Mouse (Mus musculus) heart, embryonic 13.5 days (tissue): Measurements from ENCODE around the gene Mtfp1. TPM values are rescaled to one million over a fixed set of nuclear protein-coding genes. Genes with fewer than 3 reads are reported as not detected.
"Not testable (repeated sequence)": the region's sequence is repeated elsewhere in the genome, so short reads cannot be mapped to it uniquely, and the experiment has no call there.

Experiments
- ATAC-seq: fragments of 200-750 bp; cut with Nextera tagmentation; 2 replicates; pipeline ENCODE4 v1.8.0; 2017; ENCODE audit warnings: moderate TSS enrichment; ENCODE audit not compliant: insufficient number of reproducible peaks, low FRiP score, low TSS enrichment; ENCODE audit errors: extremely low read depth
- H3K27ac ChIP-seq: fragments of 300-500 bp; sonication (generic); replicated peaks from 2 replicates; pipeline ENCODE4 v1.5.1; 2015; ENCODE audit warnings: moderate library complexity, mild to moderate bottlenecking, inconsistent platforms
- H3K27me3 ChIP-seq: fragments of 300-500 bp; sonication (generic); replicated peaks from 2 replicates; pipeline ENCODE4 v1.6.1; 2015; ENCODE audit warnings: mild to moderate bottlenecking, inconsistent platforms
- H3K36me3 ChIP-seq: fragments of 300-500 bp; sonication (generic); 2 replicates; pipeline ENCODE4 v1.6.1; 2015; ENCODE audit warnings: mild to moderate bottlenecking, inconsistent platforms
- H3K4me1 ChIP-seq: fragments of 300-500 bp; sonication (generic); 2 replicates; pipeline ENCODE4 v1.6.1; 2015; ENCODE audit warnings: inconsistent platforms
- H3K4me2 ChIP-seq: fragments of 300-500 bp; sonication (generic); 2 replicates; pipeline ENCODE4 v1.6.1; 2015; ENCODE audit warnings: inconsistent platforms, mild to moderate bottlenecking, moderate library complexity
- H3K4me3 ChIP-seq: fragments of 300-500 bp; sonication (generic); 2 replicates; pipeline ENCODE4 v1.5.1; 2015; ENCODE audit warnings: moderate library complexity, mild to moderate bottlenecking, inconsistent platforms
- H3K9ac ChIP-seq: fragments of 300-500 bp; sonication (generic); 2 replicates; pipeline ENCODE4 v1.6.1; 2015; ENCODE audit warnings: inconsistent platforms, mild to moderate bottlenecking, moderate library complexity
- H3K9me3 ChIP-seq: fragments of 300-500 bp; sonication (generic); 2 replicates; pipeline ENCODE4 v1.6.1; 2016; ENCODE audit warnings: inconsistent platforms
- WGBS: fragments of 180-500 bp; shearing (Covaris S2); methylation state at CpG from one replicate; pipeline ENCODE4 v1.1.7; 2015; ENCODE audit warnings: mixed read lengths; 5-methylcytosine and 5-hydroxymethylcytosine counted together
- polyA plus RNA-seq: library from polyadenylated mRNA; unstranded; fragments of >200 nt; fragmentation: Nextera tagmentation; extraction: Ambion mirVana; gene quantifications from 2 replicates; pipeline ENCODE4 v1.2.1, GENCODE M21; 2015

Gene Mtfp1
- polyA plus RNA-seq, 1 experiment from 2014 or later, result 20.8 TPM

GRCm38 (mm10) chr11:4113970-4114369, 18.7 kb upstream of the Mtfp1 start:
- Histone ChIP-seq H3K27ac (no peak overlapping the region), H3K27me3 (peaks cover 37% of the 10 kb centered on the region), H3K4me1 (peaks cover 27% of the 10 kb centered on the region), H3K9me3 (no peaks in the 10 kb centered on the region), H3K4me2 (no peak overlapping the region), H3K9ac (no peak overlapping the region), H3K36me3 (no peaks in the 10 kb centered on the region), H3K4me3 (no peak overlapping the region)
- WGBS, result 59% methylated on average over 6 of the region's 6 CpGs
- no peak for ATAC-seq

- Histone ChIP-seq H3K27ac (no peak overlapping the region), H3K9ac (no peak overlapping the region), H3K4me2 (no peak overlapping the region), H3K36me3 (no peaks in the 10 kb centered on the region), H3K9me3 (no peaks in the 10 kb centered on the region), H3K4me3 (no peak overlapping the region), H3K4me1 (peaks cover 22% of the 10 kb centered on the region), H3K27me3 (peaks cover 32% of the 10 kb centered on the region)
- WGBS, result 72% methylated on average over 4 of the region's 4 CpGs
- ATAC-seq, result no peak
Measured at GRCm38 (mm10) chr11:4113496-4113895, 18.3 kb upstream of the Mtfp1 start.

GRCm38 (mm10) chr11:4112861-4113260, 17.6 kb upstream of the Mtfp1 start:
- peaks cover 26% of the 10 kb centered on the region for H3K27me3 ChIP-seq
- H3K4me2 ChIP-seq, result no peak overlapping the region
- peaks cover 16% of the 10 kb centered on the region for H3K4me1 ChIP-seq
- no peaks in the 10 kb centered on the region for H3K9me3 ChIP-seq
- H3K9ac ChIP-seq, result no peak overlapping the region
- H3K36me3 ChIP-seq, result no peaks in the 10 kb centered on the region
- H3K27ac ChIP-seq, result no peak overlapping the region
- H3K4me3 ChIP-seq, result no peak overlapping the region
- WGBS, result 83% methylated on average over 6 of the region's 6 CpGs
- ATAC-seq, result no peak

GRCm38 (mm10) chr11:4112033-4112432, 16.8 kb upstream of the Mtfp1 start:
- 75% methylated on average over 4 of the region's 4 CpGs for WGBS
- Histone ChIP-seq H3K9me3 (no peaks in the 10 kb centered on the region), H3K4me1 (peaks cover 7% of the 10 kb centered on the region), H3K27ac (no peak overlapping the region), H3K4me2 (no peak overlapping the region), H3K27me3 (peaks cover 18% of the 10 kb centered on the region), H3K9ac (no peak overlapping the region), H3K36me3 (no peaks in the 10 kb centered on the region), H3K4me3 (no peak overlapping the region)
- ATAC-seq, result no peak

GRCm38 (mm10) chr11:4108691-4109090, 13.4 kb upstream of the Mtfp1 start:
- ATAC-seq, result no peak
- Histone ChIP-seq H3K4me1 (no peaks in the 10 kb centered on the region), H3K27ac (no peak overlapping the region), H3K9me3 (no peaks in the 10 kb centered on the region), H3K9ac (no peak overlapping the region), H3K27me3 (no peaks in the 10 kb centered on the region), H3K4me2 (no peak overlapping the region), H3K4me3 (no peak overlapping the region), H3K36me3 (no peaks in the 10 kb centered on the region)
- 73% methylated on average over 7 of the region's 7 CpGs for WGBS

GRCm38 (mm10) chr11:4107901-4108300, 12.7 kb upstream of the Mtfp1 start:
- ATAC-seq, H3K9me3 ChIP-seq, H3K4me1 ChIP-seq, H3K4me3 ChIP-seq, H3K9ac ChIP-seq, H3K36me3 ChIP-seq, H3K27me3 ChIP-seq, H3K4me2 ChIP-seq, H3K27ac ChIP-seq: not testable (repeated sequence)
- WGBS, result 90% methylated on average over 6 of the region's 6 CpGs

- 66% methylated on average over 6 of the region's 6 CpGs for WGBS
Measured at GRCm38 (mm10) chr11:4105444-4105843, 10.2 kb upstream of the Mtfp1 start.

GRCm38 (mm10) chr11:4104989-4105388, 9.7 kb upstream of the Mtfp1 start:
- 74% methylated on average over 5 of the region's 5 CpGs for WGBS
- no peak overlapping the region for H3K9ac ChIP-seq

More at GRCm38 (mm10) chr11:4105444-4105843, 10.2 kb upstream of the Mtfp1 start:
- H3K4me3 ChIP-seq, result no peak overlapping the region
- H3K27ac ChIP-seq, result no peak overlapping the region
- peaks cover 3% of the 10 kb centered on the region; the same call in 1 of the 2 replicates for H3K27me3 ChIP-seq
- no peak overlapping the region for H3K9ac ChIP-seq
- H3K4me2 ChIP-seq, result no peak overlapping the region
- no peaks in the 10 kb centered on the region for H3K4me1 ChIP-seq
- H3K36me3 ChIP-seq, result no peaks in the 10 kb centered on the region
- H3K9me3 ChIP-seq, result no peaks in the 10 kb centered on the region
- ATAC-seq, result no peak

GRCm38 (mm10) chr11:4103522-4103921, 8.3 kb upstream of the Mtfp1 start:
- Histone ChIP-seq H3K36me3 (no peaks in the 10 kb centered on the region), H3K27me3 (peaks cover 3% of the 10 kb centered on the region; the same call in 1 of the 2 replicates), H3K9me3 (no peaks in the 10 kb centered on the region), H3K27ac (no peak overlapping the region), H3K4me2 (no peak overlapping the region), H3K4me3 (no peak overlapping the region), H3K4me1 (no peaks in the 10 kb centered on the region), H3K9ac (no peak overlapping the region)
- ATAC-seq, result no peak
- WGBS, result 68% methylated on average over 14 of the region's 14 CpGs

More at GRCm38 (mm10) chr11:4104989-4105388, 9.7 kb upstream of the Mtfp1 start:
- Histone ChIP-seq H3K4me2 (no peak overlapping the region), H3K4me3 (no peak overlapping the region), H3K9me3 (no peaks in the 10 kb centered on the region), H3K27ac (no peak overlapping the region), H3K4me1 (no peaks in the 10 kb centered on the region), H3K36me3 (no peaks in the 10 kb centered on the region), H3K27me3 (peaks cover 3% of the 10 kb centered on the region; the same call in 1 of the 2 replicates)
- ATAC-seq, result no peak

GRCm38 (mm10) chr11:4101851-4102250, 6.6 kb upstream of the Mtfp1 start:
- H3K4me3 ChIP-seq, result no peak overlapping the region
- peaks cover 7% of the 10 kb centered on the region for H3K4me1 ChIP-seq
- H3K27ac ChIP-seq, result no peak overlapping the region
- no peaks in the 10 kb centered on the region for H3K36me3 ChIP-seq
- 66% methylated on average over 5 of the region's 5 CpGs for WGBS
- H3K9me3 ChIP-seq, result no peaks in the 10 kb centered on the region
- no peak overlapping the region for H3K9ac ChIP-seq
- H3K4me2 ChIP-seq, result no peak overlapping the region
- peaks cover 3% of the 10 kb centered on the region; the same call in 1 of the 2 replicates for H3K27me3 ChIP-seq
- ATAC-seq, result no peak

- no peak for ATAC-seq
- H3K9me3 ChIP-seq, result no peaks in the 10 kb centered on the region
- no peak overlapping the region for H3K27ac ChIP-seq
- WGBS, result 54% methylated on average over 3 of the region's 3 CpGs
- H3K4me1 ChIP-seq, result peaks cover 20% of the 10 kb centered on the region
- no peak overlapping the region for H3K4me2 ChIP-seq
- H3K4me3 ChIP-seq, result no peak overlapping the region
- peaks cover 3% of the 10 kb centered on the region; the same call in 1 of the 2 replicates for H3K27me3 ChIP-seq
- no peak overlapping the region for H3K9ac ChIP-seq
- H3K36me3 ChIP-seq, result no peaks in the 10 kb centered on the region
Measured at GRCm38 (mm10) chr11:4099447-4099846, 4.2 kb upstream of the Mtfp1 start.

- Histone ChIP-seq H3K4me2 (no peak overlapping the region), H3K4me3 (no peak overlapping the region)
Measured at GRCm38 (mm10) chr11:4098816-4099215, 3.6 kb upstream of the Mtfp1 start.

More at GRCm38 (mm10) chr11:4098816-4099215, 3.6 kb upstream of the Mtfp1 start:
- Histone ChIP-seq H3K9ac (no peak overlapping the region), H3K36me3 (no peaks in the 10 kb centered on the region), H3K9me3 (no peaks in the 10 kb centered on the region), H3K4me1 (peaks cover 26% of the 10 kb centered on the region), H3K27me3 (peaks cover 3% of the 10 kb centered on the region; the same call in 1 of the 2 replicates), H3K27ac (no peak overlapping the region)
- no peak for ATAC-seq
- 75% methylated on average over 7 of the region's 7 CpGs for WGBS
